Mouse (Mus musculus): ENCODE measurements around the gene Pnliprp2. TPM values are rescaled to one million over a fixed set of nuclear protein-coding genes. Genes with fewer than 3 reads are reported as not detected.
A peak's percentile ranks its signal among the peaks of the same experiment; 100 is the strongest.

Gene Pnliprp2
- polyA plus RNA-seq, 1 experiment from 2014 or later = not detected

DNA sequence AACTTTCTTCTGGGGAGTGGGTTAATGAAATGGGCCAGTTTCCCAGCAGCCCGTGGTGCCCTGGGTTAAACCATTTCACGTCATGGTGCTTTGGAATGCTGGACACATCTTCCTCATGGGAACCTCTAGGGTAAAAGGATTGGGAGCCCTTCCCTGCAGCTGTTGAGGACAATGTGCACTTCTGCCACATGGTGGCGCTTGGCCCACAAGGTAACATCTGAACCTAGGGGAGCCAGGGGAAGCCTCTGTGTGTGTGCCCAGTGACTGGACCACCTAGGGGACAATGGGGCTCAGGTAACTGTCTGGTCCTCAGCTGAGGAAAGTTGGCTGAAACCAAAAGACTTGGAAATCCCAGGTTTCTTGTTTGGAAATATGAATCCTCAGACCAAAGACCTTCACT is 46.8 kb downstream of the Pnliprp2 start:
- Histone ChIP-seq H3K9ac (no peak overlapping the region), H3K4me3 (no peak overlapping the region), H3K9me3 (no peaks in the 10 kb centered on the region), H3K4me2 (no peak overlapping the region), H3K36me3 (replicated peaks) (peaks cover 4% of the 10 kb centered on the region; the same call in 1 of the 2 replicates), H3K4me1 (peaks cover 7% of the 10 kb centered on the region; the same call in 1 of the 2 replicates), H3K27me3 (replicated peaks) (no peaks in the 10 kb centered on the region), H3K27ac (no peak overlapping the region)
- ATAC-seq (replicated peaks) = peak; percentile 67; the same call in 1 of the 2 replicates
- 4% methylated on average over 3 of the region's 3 CpGs for WGBS

DNA sequence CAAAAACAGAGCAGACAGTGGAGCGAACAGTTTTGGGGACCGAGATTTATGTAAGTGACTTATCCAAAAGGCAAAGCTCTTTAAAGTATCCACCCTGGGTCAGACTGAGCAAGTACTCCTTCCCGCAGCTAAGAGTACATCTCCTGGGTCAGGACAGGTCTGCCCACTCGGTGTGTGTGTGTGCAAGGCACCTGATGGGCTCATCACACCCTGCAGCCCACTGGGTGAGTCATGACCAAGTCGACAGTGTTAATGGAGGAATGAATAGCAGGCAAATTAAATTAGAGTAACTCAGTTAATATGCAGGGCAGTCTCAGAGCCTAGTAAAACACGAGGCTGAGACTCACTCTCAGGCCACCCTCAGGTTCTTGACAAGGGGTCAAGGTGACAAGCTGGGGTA is 49.3 kb downstream of the Pnliprp2 start:
- no peaks in the 10 kb centered on the region for H3K9me3 ChIP-seq
- ATAC-seq (replicated peaks) = no peak
- H3K27me3 ChIP-seq (replicated peaks) = no peaks in the 10 kb centered on the region
- H3K4me1 ChIP-seq = peaks cover 7% of the 10 kb centered on the region; the same call in 1 of the 2 replicates
- 90% methylated on average over 6 of the region's 6 CpGs for whole genome bisulfite sequencing
- H3K36me3 ChIP-seq (replicated peaks) = peaks cover 1% of the 10 kb centered on the region; the same call in 1 of the 2 replicates
- no peak overlapping the region for H3K4me2 ChIP-seq
- H3K9ac ChIP-seq = no peak overlapping the region
- H3K4me3 ChIP-seq = no peak overlapping the region
- H3K27ac ChIP-seq = no peak overlapping the region

DNA sequence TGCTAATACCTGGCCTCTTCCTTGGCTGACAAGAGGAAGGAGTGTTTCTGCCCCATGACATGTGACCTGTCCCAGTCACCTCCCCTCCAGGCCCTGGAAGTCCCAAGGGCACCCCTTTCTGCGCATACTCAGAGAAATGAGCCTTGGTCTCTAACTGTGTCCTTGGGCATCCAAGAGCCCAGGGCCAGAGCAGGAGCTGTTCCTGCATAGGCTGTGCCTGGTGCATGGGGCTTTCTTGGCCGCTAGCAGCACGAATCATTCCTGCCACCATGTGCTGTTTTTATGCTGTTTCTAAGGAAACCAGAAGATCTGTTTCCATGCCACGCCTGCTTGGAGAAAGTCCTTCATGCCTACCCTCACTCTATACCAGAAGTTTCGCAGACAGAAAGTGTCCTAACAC is 51.0 kb downstream of the Pnliprp2 start:
- no peak for ATAC-seq (replicated peaks)
- Histone ChIP-seq H3K9me3 (no peaks in the 10 kb centered on the region), H3K4me1 (peaks cover 7% of the 10 kb centered on the region; the same call in 1 of the 2 replicates), H3K27me3 (replicated peaks) (no peaks in the 10 kb centered on the region), H3K4me2 (no peak overlapping the region), H3K27ac (no peak overlapping the region), H3K4me3 (no peak overlapping the region), H3K36me3 (replicated peaks) (no peaks in the 10 kb centered on the region), H3K9ac (no peak overlapping the region)
- WGBS = 89% methylated on average over 5 of the region's 5 CpGs

GRCm38 (mm10) chr19:58815179-58815922 is 55.8 kb downstream of the Pnliprp2 start:
- Histone ChIP-seq H3K27ac (no peak overlapping the region), H3K4me2 (no peak overlapping the region), H3K36me3 (replicated peaks) (no peaks in the 10 kb centered on the region; the same call in 1 of the 2 replicates), H3K4me3 (no peak overlapping the region), H3K4me1 (no peaks in the 10 kb centered on the region), H3K9me3 (no peaks in the 10 kb centered on the region), H3K27me3 (replicated peaks) (no peaks in the 10 kb centered on the region), H3K9ac (no peak overlapping the region)
- no peak for ATAC-seq (replicated peaks)
- 85% methylated on average over 13 of the region's 13 CpGs for WGBS

GRCm38 (mm10) chr19:58816453-58817041 is 57.0 kb downstream of the Pnliprp2 start:
- no peak overlapping the region for H3K4me3 ChIP-seq
- 82% methylated on average over 17 of the region's 17 CpGs for WGBS

DNA sequence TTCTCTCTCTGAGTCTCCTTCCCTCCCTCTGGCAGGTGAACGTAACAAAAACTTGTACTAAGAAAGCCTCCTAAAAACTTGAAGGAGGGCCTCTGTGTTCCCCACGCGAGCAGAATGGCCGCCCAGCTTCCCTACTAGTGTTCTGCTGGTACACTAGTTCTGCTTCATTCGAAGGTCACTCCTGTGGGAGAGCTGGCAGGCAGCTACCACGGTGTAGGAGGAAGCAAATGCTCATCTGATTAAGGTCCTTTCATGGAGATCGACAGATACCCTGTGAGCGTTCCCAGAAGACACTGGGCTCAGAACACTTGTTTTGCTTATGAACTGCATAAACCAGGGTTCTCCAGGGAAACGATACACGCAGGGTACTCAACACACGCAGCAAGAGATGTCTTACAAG is 57.9 kb downstream of the Pnliprp2 start:
- H3K27me3 ChIP-seq (replicated peaks) = no peaks in the 10 kb centered on the region

More at GRCm38 (mm10) chr19:58816453-58817041, 57.0 kb downstream of the Pnliprp2 start:
- Histone ChIP-seq H3K27me3 (replicated peaks) (no peaks in the 10 kb centered on the region), H3K27ac (no peak overlapping the region), H3K4me1 (no peaks in the 10 kb centered on the region), H3K36me3 (replicated peaks) (no peaks in the 10 kb centered on the region; the same call in 1 of the 2 replicates), H3K9me3 (no peaks in the 10 kb centered on the region), H3K9ac (no peak overlapping the region), H3K4me2 (no peak overlapping the region)
- no peak for ATAC-seq (replicated peaks)

GRCm38 (mm10) chr19:58818571-58819415 is 59.3 kb downstream of the Pnliprp2 start:
- 85% methylated on average over 14 of the region's 14 CpGs for WGBS
- Histone ChIP-seq H3K36me3 (replicated peaks) (no peaks in the 10 kb centered on the region; the same call in 1 of the 2 replicates), H3K9me3 (no peaks in the 10 kb centered on the region), H3K4me2 (no peak overlapping the region), H3K4me3 (no peak overlapping the region), H3K27me3 (replicated peaks) (no peaks in the 10 kb centered on the region), H3K4me1 (no peaks in the 10 kb centered on the region), H3K27ac (no peak overlapping the region), H3K9ac (no peak overlapping the region)
- no peak for ATAC-seq (replicated peaks)

More for the DNA sequence above, 57.9 kb downstream of the Pnliprp2 start:
- Histone ChIP-seq H3K4me1 (no peaks in the 10 kb centered on the region), H3K9me3 (no peaks in the 10 kb centered on the region), H3K9ac (no peak overlapping the region), H3K27ac (no peak overlapping the region), H3K36me3 (replicated peaks) (no peaks in the 10 kb centered on the region; the same call in 1 of the 2 replicates), H3K4me3 (no peak overlapping the region), H3K4me2 (no peak overlapping the region)
- no peak for ATAC-seq (replicated peaks)
- 84% methylated on average over 11 of the region's 11 CpGs for WGBS

DNA sequence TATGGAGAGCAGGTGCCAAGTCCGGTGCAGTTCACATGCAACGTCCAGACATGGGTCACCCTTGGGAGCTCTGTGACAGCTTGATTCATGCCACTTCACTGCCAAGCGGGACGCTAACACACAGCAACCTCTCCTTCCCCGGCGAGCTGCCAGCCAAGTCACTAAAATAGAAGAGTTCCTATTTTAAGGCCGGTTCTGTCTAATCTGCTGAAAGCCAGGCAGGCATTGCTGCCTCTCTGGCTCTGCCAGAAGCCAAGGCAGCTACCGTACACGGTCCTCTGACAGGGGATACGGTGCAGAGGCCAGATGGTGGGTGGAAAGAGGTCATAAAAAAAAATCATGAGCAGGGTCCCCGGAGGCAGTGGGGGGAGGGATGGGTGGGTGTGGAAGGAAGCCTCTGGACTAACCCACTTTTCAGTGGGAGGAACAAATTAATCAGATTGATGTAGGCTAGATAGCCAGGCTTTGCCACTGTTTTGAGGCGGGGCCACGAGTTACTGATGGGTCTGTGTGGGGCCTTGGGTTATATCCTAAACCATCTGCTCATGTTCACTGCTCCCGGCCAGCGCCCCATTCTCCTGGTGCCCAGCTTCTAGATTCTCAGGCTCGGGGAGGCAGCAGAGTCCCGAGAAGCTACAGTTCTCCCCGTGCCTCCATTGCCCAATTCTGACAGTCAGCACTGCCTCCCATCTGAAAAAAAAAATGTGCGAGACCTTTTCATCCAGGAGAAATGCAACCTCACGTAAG is 63.1 kb downstream of the Pnliprp2 start:
- Histone ChIP-seq H3K4me3 (no peak overlapping the region), H3K4me2 (no peak overlapping the region), H3K27me3 (replicated peaks) (no peaks in the 10 kb centered on the region), H3K27ac (no peak overlapping the region), H3K9ac (no peak overlapping the region), H3K36me3 (replicated peaks) (peaks cover 9% of the 10 kb centered on the region; the same call in 1 of the 2 replicates), H3K4me1 (no peaks in the 10 kb centered on the region), H3K9me3 (no peaks in the 10 kb centered on the region)
- WGBS = 67% methylated on average over 20 of the region's 20 CpGs
- no peak for ATAC-seq (replicated peaks)

- no peak for ATAC-seq (replicated peaks)
- Histone ChIP-seq H3K9ac (no peak overlapping the region), H3K27ac (no peak overlapping the region), H3K4me2 (no peak overlapping the region), H3K27me3 (replicated peaks) (no peaks in the 10 kb centered on the region), H3K9me3 (no peaks in the 10 kb centered on the region), H3K4me3 (no peak overlapping the region), H3K4me1 (no peaks in the 10 kb centered on the region), H3K36me3 (replicated peaks) (peaks cover 9% of the 10 kb centered on the region; the same call in 1 of the 2 replicates)
- WGBS = 87% methylated on average over 3 of the region's 3 CpGs
These were observed 63.8 kb downstream of the Pnliprp2 start for GRCm38 (mm10) chr19:58823301-58823700.

GRCm38 (mm10) chr19:58824316-58824715 is 64.8 kb downstream of the Pnliprp2 start:
- H3K4me2 ChIP-seq = no peak overlapping the region
- H3K36me3 ChIP-seq (replicated peaks) = peaks cover 9% of the 10 kb centered on the region; the same call in 1 of the 2 replicates
- no peak overlapping the region for H3K4me3 ChIP-seq
- no peaks in the 10 kb centered on the region for H3K9me3 ChIP-seq
- H3K9ac ChIP-seq = no peak overlapping the region
- H3K4me1 ChIP-seq = peaks cover 3% of the 10 kb centered on the region; the same call in 1 of the 2 replicates
- H3K27me3 ChIP-seq (replicated peaks) = no peaks in the 10 kb centered on the region
- ATAC-seq (replicated peaks) = no peak
- 78% methylated on average over 1 of the region's 1 CpGs for WGBS
- H3K27ac ChIP-seq = no peak overlapping the region

All from midbrain, embryonic 15.5 days (tissue).